Mouse (Mus musculus) intestine, embryonic 14.5 days (tissue): ENCODE measurements around the gene Mta2. TPM values are rescaled to one million over a fixed set of nuclear protein-coding genes. Genes with fewer than 3 reads are reported as not detected.
A peak's percentile ranks its signal among the peaks of the same experiment; 100 is the strongest.

ENCODE experiments used
- ATAC-seq: fragments of 200-750 bp; cut with Nextera tagmentation; replicated peaks from 2 replicates; pipeline ENCODE4 v1.8.0; 2017; ENCODE audit warnings: low read depth, moderate number of reproducible peaks, moderate TSS enrichment, moderate library complexity; ENCODE audit not compliant: low FRiP score, low TSS enrichment
- DNase-seq: peaks from one replicate; pipeline ENCODE4 v3.0.0-alpha.2; 2018; ENCODE audit warnings: low spot score
- H3K27ac ChIP-seq: fragments of 300-500 bp; sonication (generic); 2 replicates; pipeline ENCODE4 v1.5.1; 2014; ENCODE audit warnings: low read depth, mild to moderate bottlenecking, control low read depth
- H3K27me3 ChIP-seq: fragments of 300-500 bp; sonication (generic); replicated peaks from 2 replicates; pipeline ENCODE4 v1.6.1; 2014; ENCODE audit warnings: low read length, control low read depth; ENCODE audit not compliant: control insufficient read depth, insufficient read depth
- H3K36me3 ChIP-seq: fragments of 300-500 bp; sonication (generic); 2 replicates; pipeline ENCODE4 v1.6.1; 2014; ENCODE audit warnings: low read length, control low read depth; ENCODE audit not compliant: control insufficient read depth, insufficient read depth
- H3K4me1 ChIP-seq: fragments of 300-500 bp; sonication (generic); replicated peaks from 2 replicates; pipeline ENCODE4 v1.6.1; 2014; ENCODE audit warnings: low read length, control low read depth, mixed read lengths; ENCODE audit not compliant: control insufficient read depth, insufficient read depth
- H3K4me2 ChIP-seq: fragments of 300-500 bp; sonication (generic); 2 replicates; pipeline ENCODE4 v1.6.1; 2014; ENCODE audit warnings: low read length
- H3K4me3 ChIP-seq: fragments of 300-500 bp; sonication (generic); 2 replicates; pipeline ENCODE4 v1.5.1; 2014; ENCODE audit warnings: low read depth, low read length, control low read depth, mixed read lengths
- H3K9ac ChIP-seq: fragments of 300-500 bp; sonication (generic); 2 replicates; pipeline ENCODE4 v1.6.1; 2014; ENCODE audit warnings: mild to moderate bottlenecking, low read length
- H3K9me3 ChIP-seq: fragments of 300-500 bp; sonication (generic); 2 replicates; pipeline ENCODE4 v1.6.1; 2016; ENCODE audit warnings: low read length, control low read depth; ENCODE audit not compliant: control insufficient read depth
- WGBS: fragments of 180-500 bp; shearing (Covaris S2); extraction: QIAGEN DNeasy Blood & Tissue Kit; methylation state at CpG from one replicate; pipeline ENCODE4 v1.1.7; 2014; 5-methylcytosine and 5-hydroxymethylcytosine counted together
- polyA plus RNA-seq: library from polyadenylated mRNA; unstranded; fragments of >200 nt; fragmentation: Nextera tagmentation; extraction: Ambion mirVana; gene quantifications from 2 replicates; pipeline ENCODE4 v1.2.1, GENCODE M21; 2014

Mta2 gene
- polyA plus RNA-seq, 1 experiment from 2014 or later: 40.3 TPM

GRCm38 (mm10) chr19:8994813-8995607, 53.3 kb downstream of the Mta2 start:
- no peaks in the 10 kb centered on the region for H3K9me3 ChIP-seq
- peaks cover 53% of the 10 kb centered on the region for H3K4me1 ChIP-seq
- WGBS: 66% methylated on average over 10 of the region's 10 CpGs
- 0 out of 2 replicates have a peak, but pooled peaks cover 5% of the 10 kb centered on the region for H3K36me3 ChIP-seq
- H3K27me3 ChIP-seq: no peaks in the 10 kb centered on the region
- H3K4me2 ChIP-seq: no peak overlapping the region
- H3K27ac ChIP-seq: no peak overlapping the region
- DNase-seq: no peak
- H3K9ac ChIP-seq: no peak overlapping the region
- no peak overlapping the region for H3K4me3 ChIP-seq
- no peak for ATAC-seq

DNA sequence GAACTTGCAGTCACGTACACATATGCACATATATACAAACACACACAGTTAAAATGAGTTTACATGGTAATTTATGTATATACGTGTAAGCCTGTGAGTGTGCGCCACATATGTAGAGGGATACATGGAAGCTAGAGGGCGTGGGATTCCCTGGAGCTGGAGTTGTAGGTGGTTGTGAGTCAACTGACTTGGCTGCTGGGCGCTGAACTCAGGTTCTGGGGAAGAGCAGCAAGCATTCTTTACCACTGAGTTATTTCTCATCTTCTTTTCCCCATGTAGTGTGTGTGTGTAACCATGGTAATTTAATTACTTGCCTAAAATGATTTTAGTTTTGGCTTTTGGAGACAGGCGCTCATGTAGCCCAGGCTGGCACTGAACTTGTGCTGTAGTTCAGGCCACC, 54.9 kb downstream of the Mta2 start:
- Histone ChIP-seq H3K9ac (no peak overlapping the region), H3K9me3 (no peaks in the 10 kb centered on the region), H3K27ac (no peak overlapping the region), H3K4me2 (no peak overlapping the region), H3K4me3 (no peak overlapping the region), H3K27me3 (no peaks in the 10 kb centered on the region), H3K36me3 (peaks cover 18% of the 10 kb centered on the region), H3K4me1 (peaks cover 45% of the 10 kb centered on the region)
- 90% methylated on average over 6 of the region's 6 CpGs for WGBS
- no peak for ATAC-seq
- no peak for DNase-seq

DNA sequence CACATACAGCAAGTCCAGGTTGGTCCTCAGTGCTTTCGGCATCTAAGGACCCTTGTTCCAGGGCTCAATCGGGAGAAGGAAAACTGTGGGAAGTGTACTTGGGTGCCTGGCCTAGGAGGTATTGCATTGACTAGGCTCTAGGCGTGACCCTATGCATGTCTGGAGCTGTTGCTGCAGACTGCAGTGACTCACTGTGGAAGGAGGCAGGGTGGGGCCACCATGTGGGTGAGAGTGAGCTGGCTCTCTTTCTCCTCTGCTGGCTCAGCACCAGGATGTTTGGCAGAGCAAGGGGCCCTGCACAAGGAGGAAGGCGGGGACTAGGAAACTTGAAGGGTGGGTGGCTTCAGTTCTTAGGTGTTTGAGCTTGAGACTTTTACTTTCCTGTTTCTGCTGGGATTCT, 55.9 kb downstream of the Mta2 start:
- H3K9ac ChIP-seq: 0 out of 2 replicates have a peak overlapping the region, but pooled peaks have one; percentile 2
- ATAC-seq (peak; percentile 87), DNase-seq (peak; percentile 79)
- no peak overlapping the region for H3K4me3 ChIP-seq
- H3K9me3 ChIP-seq: no peaks in the 10 kb centered on the region
- H3K4me1 ChIP-seq: peaks cover 36% of the 10 kb centered on the region
- H3K36me3 ChIP-seq: peaks cover 27% of the 10 kb centered on the region
- H3K27me3 ChIP-seq: no peaks in the 10 kb centered on the region
- H3K4me2 ChIP-seq: 0 out of 2 replicates have a peak overlapping the region, but pooled peaks have one; percentile 6
- H3K27ac ChIP-seq: peak overlapping the region; percentile 64; the same call in 1 of the 2 replicates
- 36% methylated on average over 4 of the region's 4 CpGs for WGBS

- Histone ChIP-seq H3K9ac (no peak overlapping the region), H3K4me2 (no peak overlapping the region), H3K4me3 (no peak overlapping the region), H3K27me3 (no peaks in the 10 kb centered on the region), H3K4me1 (peaks cover 26% of the 10 kb centered on the region), H3K36me3 (peaks cover 37% of the 10 kb centered on the region), H3K27ac (no peak overlapping the region), H3K9me3 (no peaks in the 10 kb centered on the region)
- ATAC-seq (no peak), DNase-seq (no peak)
- WGBS: 87% methylated on average over 6 of the region's 6 CpGs
These were observed 56.9 kb downstream of the Mta2 start for GRCm38 (mm10) chr19:8998546-8998945.

DNA sequence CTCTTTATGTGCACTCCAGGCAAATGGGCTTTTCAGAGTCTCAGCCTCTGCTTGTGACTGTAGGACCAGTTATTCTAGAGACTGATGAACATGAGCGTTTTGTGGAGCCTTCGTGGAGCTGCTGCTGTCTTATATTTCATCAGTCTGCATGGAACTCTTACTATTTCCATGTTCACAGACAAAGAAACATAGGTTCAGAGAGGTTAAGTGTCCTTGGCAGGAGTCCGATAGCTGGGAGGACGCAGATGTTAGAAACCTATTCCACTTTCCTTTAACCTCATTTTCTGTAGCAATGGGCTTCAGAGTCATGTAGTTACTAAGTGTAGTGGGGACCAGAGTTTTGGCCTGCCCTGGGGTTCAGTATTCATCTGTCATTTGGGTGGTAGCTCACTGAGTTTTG, 57.5 kb downstream of the Mta2 start:
- no peak overlapping the region for H3K27ac ChIP-seq
- DNase-seq: no peak
- no peak overlapping the region for H3K9ac ChIP-seq
- peaks cover 44% of the 10 kb centered on the region for H3K36me3 ChIP-seq
- no peaks in the 10 kb centered on the region for H3K27me3 ChIP-seq
- no peaks in the 10 kb centered on the region for H3K9me3 ChIP-seq
- no peak overlapping the region for H3K4me3 ChIP-seq
- no peak for ATAC-seq
- WGBS: 77% methylated on average over 4 of the region's 4 CpGs
- peaks cover 24% of the 10 kb centered on the region for H3K4me1 ChIP-seq
- H3K4me2 ChIP-seq: no peak overlapping the region

Other genes starting within 250 kb of the Mta2 start
- gene Slc3a2, start 218.5 kb upstream of the Mta2 start, polyA plus RNA-seq: 121 and 126 TPM in 2 replicates
- gene Wdr74, start 206.0 kb upstream of the Mta2 start, polyA plus RNA-seq: 96.3 and 97.8 TPM in 2 replicates
- gene 1700092M07Rik, start 201.2 kb upstream of the Mta2 start, polyA plus RNA-seq: 0.90 and 1.3 TPM in 2 replicates
- gene Stx5a, start 200.5 kb upstream of the Mta2 start, polyA plus RNA-seq: 114 and 132 TPM in 2 replicates
- 168 and 172 TPM in 2 replicates for gene Nxf1, start 184.8 kb upstream of the Mta2 start, polyA plus RNA-seq
- 170 and 196 TPM in 2 replicates for gene Tmem223, start 170.9 kb upstream of the Mta2 start, polyA plus RNA-seq
- gene Tmem179b, start 167.4 kb upstream of the Mta2 start, polyA plus RNA-seq: 92.6 and 96.6 TPM in 2 replicates
- gene Taf6l, start 155.5 kb upstream of the Mta2 start, polyA plus RNA-seq: 17.2 and 18.9 TPM in 2 replicates
- gene Polr2g, start 143.3 kb upstream of the Mta2 start, polyA plus RNA-seq: 148 and 151 TPM in 2 replicates
- 4.2 and 4.3 TPM in 2 replicates for gene Zbtb3, start 139.3 kb upstream of the Mta2 start, polyA plus RNA-seq
- 38.5 and 48.4 TPM in 2 replicates for gene Ttc9c, start 122.5 kb upstream of the Mta2 start, polyA plus RNA-seq
- gene Hnrnpul2, start 121.9 kb upstream of the Mta2 start, polyA plus RNA-seq: 6.5 and 7.7 TPM in 2 replicates
- gene AC129217.1, start 112.1 kb upstream of the Mta2 start, polyA plus RNA-seq: not detected in 2 replicates
- 39.6 and 40.9 TPM in 2 replicates for gene Bscl2, start 104.4 kb upstream of the Mta2 start, polyA plus RNA-seq
- 23.7 and 25.2 TPM in 2 replicates for gene Gng3, start 102.7 kb upstream of the Mta2 start, polyA plus RNA-seq
- 1.4 TPM in 2 replicates for gene Lrrn4cl, start 91.1 kb upstream of the Mta2 start, polyA plus RNA-seq
- 162 and 166 TPM in 2 replicates for gene Ubxn1, start 70.4 kb upstream of the Mta2 start, polyA plus RNA-seq
- gene Uqcc3, start 61.0 kb upstream of the Mta2 start, polyA plus RNA-seq: 57.1 and 63.9 TPM in 2 replicates
- 78.6 and 79.2 TPM in 2 replicates for gene Lbhd1, start 58.1 kb upstream of the Mta2 start, polyA plus RNA-seq
- not detected in 2 replicates for gene Gm49403, start 57.9 kb upstream of the Mta2 start, polyA plus RNA-seq
- gene 1810009A15Rik, start 53.0 kb upstream of the Mta2 start, polyA plus RNA-seq: 92.8 and 95.9 TPM in 2 replicates
- not detected in 2 replicates for gene Gm49416, start 52.9 kb upstream of the Mta2 start, polyA plus RNA-seq
- gene Ints5, start 48.9 kb upstream of the Mta2 start, polyA plus RNA-seq: 37.5 and 44.5 TPM in 2 replicates
- gene Ganab, start 43.8 kb upstream of the Mta2 start, polyA plus RNA-seq: 89.8 and 96.4 TPM in 2 replicates
- gene B3gat3, start 21.5 kb upstream of the Mta2 start, polyA plus RNA-seq: 35.7 and 36.9 TPM in 2 replicates
- 1.1 and 1.8 TPM in 2 replicates for gene Rom1, start 12.5 kb upstream of the Mta2 start, polyA plus RNA-seq
- 16.8 and 18.4 TPM in 2 replicates for gene Eml3, start 12.3 kb upstream of the Mta2 start, polyA plus RNA-seq
- gene Tut1, start 12.0 kb downstream of the Mta2 start, polyA plus RNA-seq: 33.3 and 33.5 TPM in 2 replicates
- gene Eef1g, start 25.2 kb downstream of the Mta2 start, polyA plus RNA-seq: 501 and 531 TPM in 2 replicates
- 21.6 and 22.2 TPM in 2 replicates for gene Ahnak, start 47.4 kb downstream of the Mta2 start, polyA plus RNA-seq
- gene Scgb1a1, start 146.1 kb downstream of the Mta2 start, polyA plus RNA-seq: not detected in 2 replicates
- gene Asrgl1, start 193.8 kb downstream of the Mta2 start, polyA plus RNA-seq: 10.7 and 11.7 TPM in 2 replicates